Mouse (Mus musculus) layer of hippocampus, adult 8-10 months (tissue): Measurements from ENCODE around the gene Mad2l2. TPM values are rescaled to one million over a fixed set of nuclear protein-coding genes. Genes with fewer than 3 reads are reported as not detected.

Experiments used
- DNase-seq, 2 experiments: peaks; one replicate each; pipeline ENCODE4 v3.0.0; 2022; ENCODE audit warnings: low spot score in 2 of 2
- total RNA-seq, 4 experiments: library from RNA; stranded (reverse); gene quantifications; 2 replicates each; pipeline ENCODE4 v1.2.4; 2022

Gene Mad2l2
- 10 to 100 TPM; 12.5 to 17.7 (median 15.6) TPM for total RNA-seq

DNA sequence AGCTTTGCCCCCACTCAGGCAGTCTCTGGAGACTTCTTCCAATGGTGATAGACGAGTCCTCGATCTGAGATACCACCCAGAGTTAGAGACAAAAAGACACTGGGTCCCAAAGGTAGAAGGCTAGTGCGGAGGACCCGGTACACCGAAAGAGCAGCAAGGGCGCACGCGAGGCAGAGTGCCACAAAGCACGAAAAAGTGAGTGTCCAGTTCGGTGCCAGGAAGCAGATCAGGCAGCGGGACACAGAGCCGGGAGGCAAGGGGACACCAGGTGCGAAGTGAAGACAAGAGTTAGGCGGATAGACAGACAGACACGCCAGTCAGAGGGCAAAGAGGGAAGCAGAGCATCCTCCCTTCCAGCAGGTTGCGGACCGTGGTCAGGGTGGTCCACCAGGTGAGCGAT lies at the start of gene Mad2l2:
TSS of gene Mad2l2 (plus strand) at position 252 of the 400 bp plus-strand sequence.
- DNase-seq, result no peak

DNA sequence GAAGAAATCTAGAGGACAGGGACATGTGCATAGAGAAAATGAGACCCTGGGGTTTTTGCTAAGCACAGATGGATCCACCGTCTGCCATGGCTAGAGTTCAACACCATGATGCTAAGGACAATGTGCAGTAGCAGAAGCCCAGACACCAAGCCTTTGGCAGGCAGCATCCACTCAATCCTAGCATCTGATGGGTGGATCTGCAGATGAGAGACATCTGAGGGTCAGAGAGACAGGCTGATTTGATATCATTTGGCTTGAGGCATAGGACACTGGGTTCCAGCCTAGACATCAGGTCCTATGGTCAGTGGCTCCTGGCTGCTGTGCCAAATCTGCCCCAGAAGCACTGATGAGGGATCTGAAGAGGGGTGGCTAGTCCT lies 49.6 kb upstream of the Mad2l2 start:
- no peak for DNase-seq

DNA sequence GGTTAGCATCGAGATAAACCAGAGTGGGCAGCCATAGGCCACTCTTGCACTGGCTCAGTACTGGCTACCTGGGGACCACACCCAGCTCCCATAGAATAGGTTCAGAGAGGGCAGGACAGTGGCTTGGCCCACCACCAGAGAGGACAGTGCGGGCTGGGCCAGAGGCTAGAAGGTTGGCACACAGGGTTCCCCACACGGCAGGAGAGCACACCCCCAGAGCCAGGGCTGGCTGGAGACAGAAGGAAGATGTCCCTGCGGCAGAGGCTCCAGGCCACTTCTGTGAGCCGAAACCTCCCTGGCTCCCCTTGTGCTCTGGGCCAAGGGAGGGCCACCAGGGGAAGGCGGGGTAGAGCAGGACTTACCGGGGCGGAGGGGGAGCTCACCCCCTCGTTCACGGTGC lies 49.0 kb upstream of the Mad2l2 start:
- no peak for DNase-seq

DNA sequence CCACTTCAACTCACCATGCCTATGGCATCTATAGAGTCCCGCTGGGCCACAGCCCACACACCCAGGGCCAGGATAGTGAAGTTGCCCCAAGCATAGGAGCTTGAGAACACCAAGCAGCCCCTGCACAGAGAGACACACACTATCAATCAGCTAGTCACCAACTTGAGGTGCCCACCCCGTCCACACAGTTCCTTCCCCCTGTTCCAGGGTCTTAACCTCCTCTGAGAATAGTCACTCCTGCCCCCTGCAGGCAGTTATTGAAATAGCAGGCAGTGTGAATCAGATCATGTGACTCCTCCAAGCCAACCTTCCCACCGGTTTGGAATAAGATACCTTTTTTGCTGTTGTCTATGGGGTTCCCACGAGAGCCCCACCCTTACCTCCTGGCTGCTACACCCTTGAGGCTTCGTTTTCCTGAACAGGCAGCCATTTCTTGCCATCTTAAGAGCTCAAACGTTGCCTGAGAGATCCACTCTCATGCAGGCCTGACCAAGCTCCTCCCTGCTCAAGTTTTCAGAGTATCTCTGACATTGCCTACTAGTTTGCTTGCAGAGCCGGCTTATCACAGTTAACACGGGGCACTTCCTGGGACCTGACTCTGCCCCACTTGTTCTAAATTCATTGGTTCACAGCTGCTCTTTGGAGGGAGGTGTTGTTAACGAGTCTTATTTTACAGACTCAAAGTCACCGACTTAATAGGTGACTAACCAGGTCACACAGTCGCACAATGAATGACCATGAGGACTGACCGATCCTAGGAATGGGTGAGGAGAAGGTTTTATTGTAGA lies 47.7 kb upstream of the Mad2l2 start:
- DNase-seq, result peak in 1 of 2 experiments; percentile 54

DNA sequence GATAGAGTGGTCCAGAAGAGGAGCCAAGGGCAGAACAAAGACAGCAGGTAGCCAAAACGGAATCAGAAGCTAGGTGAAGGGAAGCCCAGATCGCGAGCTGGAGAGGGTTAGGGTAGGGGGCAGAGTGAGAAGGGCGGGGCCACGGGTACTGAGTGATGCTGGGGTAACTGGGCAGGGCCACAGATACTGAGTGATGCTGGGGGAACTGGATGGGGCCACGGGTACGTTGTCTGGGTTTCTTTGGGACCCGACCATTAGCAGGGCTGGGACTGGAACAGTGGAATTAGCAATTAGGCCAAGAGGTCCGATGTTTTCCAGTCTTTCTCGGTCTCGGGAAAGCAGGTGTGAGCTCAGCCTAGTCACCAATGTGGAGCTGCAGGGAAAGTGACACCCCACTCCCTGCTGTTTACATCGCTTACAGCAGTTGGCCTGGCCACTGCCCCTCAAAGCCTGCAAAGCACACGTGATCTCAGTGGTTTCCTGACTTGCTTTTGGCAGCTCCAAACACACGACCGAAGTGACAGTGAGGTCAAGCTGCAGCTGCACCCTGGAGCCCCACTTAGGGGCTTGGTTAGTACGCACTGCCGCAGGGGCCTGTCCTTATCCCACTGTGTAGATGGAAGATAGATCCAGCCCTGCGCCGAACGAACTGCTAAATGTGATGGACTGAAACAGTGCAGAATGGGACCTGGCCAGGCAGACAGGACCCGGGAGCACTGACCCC lies 46.8 kb upstream of the Mad2l2 start:
- no peak for DNase-seq

DNA sequence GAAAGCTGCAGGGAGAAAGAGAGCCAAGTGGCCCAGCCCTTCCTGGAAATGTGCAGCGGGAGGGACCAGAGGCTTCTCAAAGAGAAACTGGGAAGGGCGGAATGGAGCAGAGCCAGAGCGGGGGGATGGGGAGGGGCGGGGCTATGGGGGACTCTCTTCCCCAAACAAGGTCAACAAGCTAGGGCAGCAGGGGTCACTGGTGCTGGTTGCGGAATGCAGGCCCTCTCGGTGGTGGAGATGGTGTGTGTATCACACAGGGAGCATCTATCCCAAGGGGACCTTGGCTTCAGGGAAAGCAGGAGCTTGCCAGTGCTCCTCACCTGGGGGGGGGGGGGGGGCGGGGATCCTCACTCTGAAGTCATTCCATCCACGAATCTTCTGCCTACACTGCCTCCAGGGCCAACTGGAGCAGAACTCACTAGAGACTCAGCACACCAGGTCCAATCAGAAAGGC lies 45.9 kb upstream of the Mad2l2 start:
- DNase-seq, result no peak

DNA sequence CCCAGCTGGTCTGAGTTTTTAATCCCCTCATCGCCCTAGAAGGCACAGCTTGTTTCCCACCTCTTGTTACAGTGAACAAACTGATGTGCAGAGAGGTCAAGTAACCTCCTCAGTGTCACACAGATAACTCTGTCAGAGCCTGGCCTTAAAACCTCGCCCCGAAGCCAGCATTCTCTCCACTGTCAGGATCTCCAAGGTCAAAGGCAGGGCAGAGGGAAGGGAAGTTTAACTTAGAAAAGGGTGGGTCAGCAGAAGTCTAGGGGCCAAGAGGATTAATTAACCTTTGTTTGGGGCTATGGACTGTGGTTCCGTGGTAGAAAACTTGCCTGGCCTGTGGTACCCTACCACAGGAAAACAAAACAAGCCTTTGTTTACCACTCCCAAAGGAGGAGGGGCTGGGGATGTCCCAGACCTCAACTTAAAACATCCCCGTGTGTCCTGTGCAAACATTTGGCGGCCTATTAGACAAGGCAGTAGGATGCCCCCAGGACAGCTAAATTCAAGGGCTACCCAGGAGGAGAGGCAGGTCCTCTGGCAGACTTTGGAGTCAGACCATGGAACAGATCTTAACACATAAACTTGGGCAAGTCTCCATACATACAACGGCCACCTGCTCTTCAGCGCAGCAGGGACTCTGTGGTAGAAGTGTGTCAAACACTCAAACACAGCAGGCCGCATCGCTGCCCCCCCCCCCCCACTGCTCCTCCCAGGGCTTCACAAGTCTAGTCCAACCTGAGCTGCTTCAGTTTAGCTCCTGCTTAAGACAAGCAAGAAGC lies 44.9 kb upstream of the Mad2l2 start:
- DNase-seq, result no peak

DNA sequence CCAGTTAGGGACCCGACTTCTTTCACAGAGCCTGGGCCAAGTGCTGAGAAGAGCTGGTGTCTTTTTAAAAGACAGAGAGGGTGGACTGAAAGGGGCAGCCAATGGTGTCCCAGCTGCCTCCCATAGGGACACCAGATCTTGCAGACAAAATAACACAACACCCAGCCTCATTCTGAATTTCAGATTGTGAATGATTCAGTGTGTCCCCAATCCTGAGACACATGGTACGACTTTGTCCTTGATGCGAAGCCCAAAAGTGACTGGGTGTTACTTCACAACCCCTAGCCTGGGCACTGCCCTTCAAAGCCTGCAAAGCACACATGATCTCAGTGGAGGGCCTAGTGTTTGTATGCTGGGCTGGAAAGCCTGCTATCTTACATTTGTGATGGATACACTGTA lies 44.3 kb upstream of the Mad2l2 start:
- DNase-seq, result no peak

DNA sequence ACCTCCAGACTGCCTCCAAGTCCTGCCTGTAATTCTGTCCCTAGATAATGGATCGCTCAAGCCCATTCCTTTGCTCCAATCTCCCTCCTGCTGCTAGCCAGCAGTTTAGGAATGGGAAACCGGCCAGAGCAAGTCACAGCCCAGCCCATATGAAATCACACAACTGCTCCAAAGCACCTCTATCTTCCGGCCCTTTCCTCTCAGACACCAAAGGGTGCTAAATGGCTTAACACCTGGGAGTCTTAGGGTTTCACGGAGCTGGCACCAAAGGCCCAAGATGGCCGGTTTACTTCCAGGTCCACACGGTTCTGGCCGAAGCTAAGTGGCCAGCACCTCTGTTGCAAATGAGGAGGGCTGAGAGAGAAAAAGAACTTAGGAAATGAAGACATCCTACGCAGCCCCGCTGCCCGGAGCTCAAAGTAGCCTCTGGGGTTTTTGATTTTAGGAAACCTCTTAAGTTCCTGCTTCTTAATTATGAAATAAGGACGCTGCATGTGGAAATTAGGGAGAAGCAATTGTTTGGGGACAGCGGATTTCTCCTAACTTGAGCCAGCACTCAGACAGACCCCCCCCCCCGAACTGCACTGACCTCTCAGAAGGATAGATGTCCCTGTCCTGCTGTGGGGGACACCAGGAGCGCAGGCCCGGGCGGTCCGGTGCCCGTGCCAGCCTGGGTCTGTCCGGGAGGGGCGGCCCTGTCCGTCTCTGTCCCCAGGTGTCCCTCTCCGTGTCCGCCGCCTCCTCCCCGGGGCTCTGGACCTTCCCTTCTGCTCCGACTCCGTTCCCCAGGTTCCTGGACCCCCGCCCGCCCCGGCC lies 42.9 kb upstream of the Mad2l2 start:
- DNase-seq, result no peak

DNA sequence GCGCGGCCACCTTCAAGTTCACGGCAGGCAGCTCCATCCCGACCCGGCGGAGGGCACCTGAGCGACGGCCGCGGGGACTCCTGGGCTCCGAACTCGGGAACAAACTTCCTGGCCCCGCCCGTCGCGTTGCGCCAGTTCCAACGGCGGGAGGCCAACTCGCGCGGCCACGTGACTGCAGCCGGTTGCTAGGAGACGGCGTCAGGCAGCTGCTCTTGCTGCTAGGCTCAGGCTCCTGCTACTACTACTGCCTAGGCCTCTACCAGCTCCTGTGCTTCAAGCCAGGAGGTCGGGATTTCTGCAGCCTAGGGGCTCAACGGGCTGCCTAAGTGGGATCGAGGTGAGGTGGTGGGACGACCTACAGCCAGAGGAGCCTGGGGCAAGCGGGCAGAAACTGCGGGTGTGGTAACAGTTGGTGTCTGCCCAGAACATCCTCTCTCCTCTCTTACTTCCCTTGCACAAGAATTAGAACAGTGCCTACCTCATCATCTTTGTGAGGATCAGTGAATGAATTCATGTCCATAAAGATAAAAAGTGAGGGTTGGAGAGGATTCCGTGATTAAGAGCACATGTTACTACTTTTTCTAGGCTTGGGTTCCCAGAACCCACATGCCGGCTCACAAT lies 42.2 kb upstream of the Mad2l2 start, which contains the start of gene Agtrap:
TSS of gene Agtrap (minus strand) at position 125 of the 621 bp plus-strand sequence.
- DNase-seq, result peak; percentile 90 to 93

DNA sequence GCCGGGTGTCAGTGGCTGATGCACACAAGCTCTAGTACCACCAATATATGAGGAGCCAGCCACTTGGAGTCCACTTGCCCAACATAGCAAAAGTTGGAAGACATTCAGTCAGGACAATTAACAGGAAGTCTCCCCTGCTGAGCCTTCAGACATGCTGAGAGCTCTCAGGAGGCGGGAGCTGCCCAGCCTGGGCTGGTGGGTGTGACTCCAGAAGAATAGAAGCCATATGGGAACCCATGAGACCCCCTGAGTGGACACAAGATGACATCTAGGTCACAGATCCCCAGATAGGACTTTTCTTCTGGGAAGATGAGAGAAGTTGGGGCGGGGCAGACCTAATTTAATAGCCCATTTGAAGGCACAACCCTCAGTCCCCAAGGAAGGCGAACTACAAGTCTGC lies 41.0 kb upstream of the Mad2l2 start:
- no peak for DNase-seq

DNA sequence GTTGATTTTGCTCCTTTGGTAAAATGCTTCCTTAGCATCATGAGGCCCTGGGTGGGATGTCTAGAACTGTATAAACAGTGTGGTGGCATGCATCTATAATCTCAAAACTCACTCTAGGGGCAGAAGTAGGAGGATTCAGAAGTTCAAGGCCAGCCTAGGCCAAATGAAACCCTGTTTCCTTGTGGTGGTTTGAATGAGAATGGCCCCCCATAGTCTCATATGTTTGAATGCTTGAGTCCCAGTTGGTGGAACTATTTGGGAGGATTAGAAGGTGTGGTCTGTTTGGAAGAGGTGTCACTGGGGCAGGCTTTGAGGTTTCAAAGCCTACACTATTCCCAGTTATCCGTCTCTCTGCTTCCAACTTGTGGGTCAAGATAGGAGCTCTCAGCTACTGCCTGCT lies 39.0 kb upstream of the Mad2l2 start:
- no peak for DNase-seq

DNA sequence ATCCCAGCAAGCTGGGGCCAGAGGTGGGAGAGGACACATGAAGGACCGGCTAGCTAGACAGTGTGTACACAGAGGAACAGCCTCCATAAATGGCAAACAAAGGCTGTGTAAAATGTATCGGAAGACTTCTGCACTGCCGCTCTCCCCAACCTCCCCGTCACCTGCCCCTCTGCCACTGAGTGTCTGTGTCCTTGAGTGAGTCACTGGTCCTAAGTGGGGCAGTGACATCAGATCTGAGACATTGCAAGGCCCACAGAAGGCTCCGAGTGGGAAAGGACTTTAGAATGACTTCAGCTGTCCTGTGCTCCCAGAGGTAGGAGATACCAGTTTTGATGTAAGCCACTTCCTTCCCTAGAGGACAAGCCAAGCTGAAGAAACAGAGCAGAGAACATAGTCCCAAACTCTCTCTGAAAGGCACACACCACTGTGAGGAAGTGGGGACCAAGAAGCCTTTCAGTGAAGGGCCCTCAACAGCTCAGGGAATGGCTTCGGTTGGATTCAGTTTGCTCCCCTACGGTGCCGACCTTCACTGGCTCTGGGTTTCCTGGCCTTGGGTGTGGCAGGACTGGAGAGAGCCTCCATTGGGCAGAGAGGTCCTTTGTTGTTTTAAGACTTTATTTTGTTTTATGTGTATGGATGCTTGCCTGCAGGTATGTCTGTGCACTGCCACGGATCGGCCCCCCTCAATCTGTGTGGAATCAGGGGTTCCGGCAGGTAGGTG lies 37.5 kb upstream of the Mad2l2 start:
- DNase-seq, result no peak

DNA sequence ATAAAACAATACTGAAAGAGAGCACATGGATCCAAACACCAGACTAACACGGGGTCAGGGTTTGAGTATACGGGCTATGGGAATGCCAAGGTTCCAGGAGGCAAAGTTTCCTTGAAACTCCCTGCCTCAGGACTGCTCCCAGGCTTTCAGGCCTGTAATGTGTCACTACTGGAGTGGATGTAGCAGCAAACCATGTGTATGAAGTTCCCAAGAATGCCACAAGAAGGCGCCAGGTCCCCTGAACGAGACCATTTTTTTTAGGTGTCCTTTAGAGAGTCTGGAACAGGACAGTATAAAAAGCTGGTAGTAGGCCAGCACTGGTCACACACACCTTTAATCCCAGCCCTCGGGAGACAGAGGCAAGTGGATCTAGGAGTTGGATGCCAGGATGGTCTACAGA lies 36.0 kb upstream of the Mad2l2 start:
- DNase-seq, result no peak

DNA sequence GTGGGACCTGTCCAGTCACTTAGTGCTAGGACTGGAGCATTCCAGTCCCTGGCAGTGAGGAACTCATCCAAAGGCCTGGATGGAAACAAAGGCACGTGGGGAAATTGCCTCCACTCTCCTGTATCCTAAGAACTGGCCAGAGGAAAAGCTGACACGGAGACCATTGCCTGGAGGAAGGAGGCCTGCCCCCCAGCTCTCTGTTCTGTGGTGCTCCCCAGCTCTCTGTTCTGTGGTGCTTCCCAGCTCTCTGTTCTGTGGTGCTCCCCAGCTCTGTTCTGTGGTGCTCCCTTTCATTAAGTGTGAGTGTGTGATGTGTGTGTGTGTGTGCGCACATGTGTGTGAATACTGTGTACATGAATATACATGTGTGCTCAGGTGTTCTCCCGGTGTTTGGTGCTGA lies 35.1 kb upstream of the Mad2l2 start:
- DNase-seq, result no peak

DNA sequence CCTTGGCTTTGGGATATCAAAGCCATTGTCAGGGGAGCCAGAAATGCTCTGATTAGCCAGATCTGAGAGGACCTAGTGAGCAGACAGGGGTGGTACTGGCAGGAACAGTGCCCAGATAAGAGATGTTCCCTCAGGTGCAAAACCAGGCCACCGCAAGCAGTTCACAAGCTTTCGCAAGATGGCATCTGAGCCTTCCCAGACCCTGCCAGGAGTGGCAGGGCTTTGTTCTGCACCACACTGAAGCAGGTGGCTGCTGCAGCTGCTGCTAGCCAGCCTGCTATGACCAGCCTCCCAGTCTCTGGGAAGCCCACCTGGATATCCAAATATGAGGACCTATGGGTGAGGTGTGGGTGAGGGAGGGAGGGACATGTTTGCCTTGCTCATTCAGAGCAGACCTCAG lies 32.2 kb upstream of the Mad2l2 start:
- DNase-seq, result no peak

DNA sequence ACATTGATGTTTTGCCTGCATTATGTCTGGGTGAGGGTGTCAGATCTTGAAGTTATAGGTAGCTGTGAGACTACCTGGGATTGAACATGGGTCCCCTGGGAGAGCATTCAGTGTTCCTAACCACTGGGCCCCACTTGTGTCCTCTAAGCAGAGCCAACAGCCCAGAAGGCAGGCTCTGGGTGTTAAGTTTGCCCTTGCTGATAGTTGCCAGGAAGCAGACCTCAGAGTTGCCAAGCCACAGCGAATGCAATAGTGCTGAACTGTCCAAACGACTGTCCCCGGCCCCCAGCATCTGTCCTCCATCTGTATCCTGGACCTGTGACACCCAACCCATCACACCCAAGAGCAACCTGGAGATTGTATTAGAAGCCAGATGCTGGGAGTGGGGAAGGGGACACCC lies 31.5 kb upstream of the Mad2l2 start:
- DNase-seq, result no peak

DNA sequence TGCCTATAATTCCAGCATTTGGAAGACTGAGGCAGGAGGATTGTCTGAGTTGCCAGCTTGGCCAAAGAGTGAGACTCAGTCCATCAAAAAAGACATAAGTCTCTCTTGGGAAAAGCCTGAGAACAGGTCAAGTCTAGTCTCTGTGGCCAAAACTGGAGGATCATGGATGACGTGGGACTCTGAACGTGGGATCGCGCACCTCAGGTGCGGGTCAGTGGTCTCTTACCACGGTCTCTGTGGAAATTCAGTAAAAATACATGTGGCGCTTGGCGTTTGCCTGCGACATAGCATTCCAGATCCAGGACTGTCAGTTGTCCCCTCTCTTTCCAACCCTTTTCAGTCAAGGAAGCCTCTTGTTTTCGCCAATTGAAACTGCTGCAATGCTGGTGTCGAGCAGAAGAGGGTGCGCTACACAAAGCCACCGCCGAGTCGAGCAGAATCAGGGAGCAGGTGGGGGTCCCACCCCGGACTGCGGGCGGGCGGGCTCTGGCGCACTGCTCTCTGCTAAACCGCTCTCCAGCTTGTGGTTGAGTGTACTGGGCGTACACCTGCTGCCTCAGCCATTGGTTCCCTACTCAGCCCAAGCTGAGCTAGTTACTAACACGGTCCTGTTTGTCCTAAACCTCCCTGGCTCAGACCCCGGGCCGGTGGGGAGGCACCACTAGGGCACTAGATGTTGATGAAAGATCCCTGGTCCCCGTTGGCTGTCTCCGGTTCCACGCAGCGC lies 28.2 kb upstream of the Mad2l2 start:
- DNase-seq, result peak; percentile 73

DNA sequence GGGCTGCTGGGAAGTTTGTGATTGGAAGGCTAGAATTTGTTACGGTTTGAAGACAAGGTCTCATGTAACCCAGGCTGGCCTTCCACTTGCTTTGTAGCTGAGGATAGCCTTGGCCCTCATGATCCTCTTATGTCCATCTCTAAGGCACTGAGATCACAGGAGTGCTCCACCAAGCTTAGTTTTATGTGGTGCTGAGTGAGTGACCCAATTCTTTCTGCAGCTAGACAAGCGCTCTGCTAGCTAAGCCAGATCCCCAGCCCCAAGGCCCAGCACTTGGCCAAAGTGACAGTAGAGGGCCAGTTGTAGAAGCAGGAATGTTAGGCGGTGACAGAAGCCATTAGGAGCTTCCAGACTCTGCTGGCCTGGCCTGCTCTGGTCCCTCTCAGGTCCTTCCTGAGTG lies 26.0 kb upstream of the Mad2l2 start:
- DNase-seq, result no peak
